Mouse (Mus musculus) midbrain, embryonic 11.5 days (tissue): Measurements from ENCODE around the gene Celf5. TPM values are rescaled to one million over a fixed set of nuclear protein-coding genes. Genes with fewer than 3 reads are reported as not detected.
A peak's percentile ranks its signal among the peaks of the same experiment; 100 is the strongest.
"Not testable (repeated sequence)": the region's sequence is repeated elsewhere in the genome, so short reads cannot be mapped to it uniquely, and the experiment has no call there.

Source experiments
- ATAC-seq: fragments of 200-750 bp; cut with Nextera tagmentation; 2 replicates; pipeline ENCODE4 v1.8.0; 2017; ENCODE audit warnings: moderate TSS enrichment, moderate library complexity; ENCODE audit not compliant: low FRiP score
- DNase-seq: peaks from one replicate; pipeline ENCODE4 v3.0.0; 2015; ENCODE audit warnings: low spot score; ENCODE audit errors: missing footprints
- H3K27ac ChIP-seq: fragments of 300-500 bp; sonication (generic); 2 replicates; pipeline ENCODE4 v1.5.1; 2014; ENCODE audit warnings: low read depth, low read length
- H3K27me3 ChIP-seq: fragments of 300-500 bp; sonication (generic); 2 replicates; pipeline ENCODE4 v1.6.1; 2014; ENCODE audit warnings: mild to moderate bottlenecking, low read length, moderate library complexity, mixed read lengths; ENCODE audit not compliant: control insufficient read depth, insufficient read depth
- H3K36me3 ChIP-seq: fragments of 300-500 bp; sonication (generic); 2 replicates; pipeline ENCODE4 v1.6.1; 2014; ENCODE audit warnings: mild to moderate bottlenecking, low read length, moderate library complexity, mixed read lengths; ENCODE audit not compliant: control insufficient read depth, insufficient read depth
- H3K4me1 ChIP-seq: fragments of 300-500 bp; sonication (generic); 2 replicates; pipeline ENCODE4 v1.6.1; 2014; ENCODE audit warnings: low read length; ENCODE audit not compliant: control insufficient read depth, insufficient read depth
- H3K4me2 ChIP-seq: fragments of 300-500 bp; sonication (generic); 2 replicates; pipeline ENCODE4 v1.6.1; 2014; ENCODE audit warnings: mild to moderate bottlenecking, moderate library complexity
- H3K4me3 ChIP-seq: fragments of 300-500 bp; sonication (generic); 2 replicates; pipeline ENCODE4 v1.5.1; 2014; ENCODE audit warnings: low read depth, low read length
- H3K9ac ChIP-seq: fragments of 300-500 bp; sonication (generic); 2 replicates; pipeline ENCODE4 v1.6.1; 2014; ENCODE audit warnings: low read length
- H3K9me3 ChIP-seq: fragments of 300-500 bp; sonication (generic); 2 replicates; pipeline ENCODE4 v1.6.1; 2016; ENCODE audit warnings: low read length; ENCODE audit not compliant: control insufficient read depth
- WGBS: fragments of 180-500 bp; shearing (Covaris S2); extraction: QIAGEN DNeasy Blood & Tissue Kit; methylation state at CpG from one replicate; pipeline ENCODE4 v1.1.7; 2014; 5-methylcytosine and 5-hydroxymethylcytosine counted together
- polyA plus RNA-seq: library from polyadenylated mRNA; unstranded; fragments of >200 nt; fragmentation: Nextera tagmentation; extraction: Ambion mirVana; gene quantifications from 2 replicates; pipeline ENCODE4 v1.2.1, GENCODE M21; 2014

The Celf5 gene
- polyA plus RNA-seq, 1 experiment from 2014 or later, result 10.0 TPM

DNA sequence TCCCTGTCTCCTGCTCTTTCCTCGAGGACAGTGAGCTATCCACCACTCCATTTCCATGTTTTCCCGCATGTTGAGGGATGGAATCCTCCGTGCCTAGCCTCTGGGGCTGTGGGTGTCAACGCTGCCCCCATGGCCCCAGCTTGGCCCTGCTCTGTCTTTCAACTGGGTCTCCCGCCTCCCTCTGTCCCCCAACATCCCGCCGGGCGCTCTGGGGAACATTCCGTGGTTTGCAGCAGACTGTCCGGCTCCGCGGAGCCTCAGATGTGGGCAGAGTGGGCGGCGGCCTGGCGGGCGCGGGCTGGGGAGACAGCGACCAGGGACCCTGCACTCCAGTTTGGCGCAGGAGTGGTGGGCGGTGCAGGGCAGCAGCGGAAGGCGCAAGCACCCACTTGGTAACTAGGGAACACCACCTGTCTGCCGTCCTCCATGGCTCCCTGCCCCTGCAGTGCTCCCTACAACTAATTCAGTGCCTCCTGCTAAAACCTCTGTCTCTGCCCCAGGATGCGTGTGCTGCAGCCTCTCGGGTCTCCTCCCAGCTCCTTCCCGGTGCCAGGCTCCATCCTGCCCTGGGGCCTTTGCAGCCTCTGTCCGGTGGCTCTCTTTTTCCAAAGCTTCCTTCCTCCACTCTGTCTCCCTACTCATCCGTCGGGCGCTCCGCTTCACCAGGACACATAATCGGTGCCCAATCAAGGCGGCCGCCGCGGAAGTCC lies 30.1 kb downstream of the Celf5 start:
- ATAC-seq (no peak), DNase-seq (peak; percentile 83)
- H3K9me3 ChIP-seq, result no peaks in the 10 kb centered on the region
- H3K9ac ChIP-seq, result no peak overlapping the region
- WGBS, result 9% methylated on average over 36 of the region's 36 CpGs
- peaks cover 41% of the 10 kb centered on the region for H3K27me3 ChIP-seq
- H3K4me1 ChIP-seq, result no peaks in the 10 kb centered on the region
- no peaks in the 10 kb centered on the region for H3K36me3 ChIP-seq
- no peak overlapping the region for H3K27ac ChIP-seq
- H3K4me3 ChIP-seq, result no peak overlapping the region
- H3K4me2 ChIP-seq, result no peak overlapping the region

DNA sequence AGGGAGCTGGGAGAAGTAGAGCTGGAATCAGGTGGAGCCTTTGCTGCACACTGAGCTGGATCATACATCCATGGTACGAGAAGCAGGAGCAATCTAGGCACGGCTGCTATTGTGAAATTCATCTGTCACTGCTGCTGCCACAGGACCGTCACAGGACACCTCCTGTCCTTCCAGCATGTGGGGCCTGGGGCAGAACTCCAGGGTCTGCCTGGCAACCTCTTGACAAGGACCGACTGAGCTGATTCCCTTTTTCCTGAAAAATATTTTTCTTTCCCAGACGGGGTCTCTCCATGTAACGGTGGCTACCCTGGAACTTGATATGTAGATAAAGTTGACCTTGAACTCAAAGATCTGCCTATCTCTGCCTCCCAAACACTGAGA lies 31.2 kb downstream of the Celf5 start:
- WGBS, result 74% methylated on average over 6 of the region's 6 CpGs

DNA sequence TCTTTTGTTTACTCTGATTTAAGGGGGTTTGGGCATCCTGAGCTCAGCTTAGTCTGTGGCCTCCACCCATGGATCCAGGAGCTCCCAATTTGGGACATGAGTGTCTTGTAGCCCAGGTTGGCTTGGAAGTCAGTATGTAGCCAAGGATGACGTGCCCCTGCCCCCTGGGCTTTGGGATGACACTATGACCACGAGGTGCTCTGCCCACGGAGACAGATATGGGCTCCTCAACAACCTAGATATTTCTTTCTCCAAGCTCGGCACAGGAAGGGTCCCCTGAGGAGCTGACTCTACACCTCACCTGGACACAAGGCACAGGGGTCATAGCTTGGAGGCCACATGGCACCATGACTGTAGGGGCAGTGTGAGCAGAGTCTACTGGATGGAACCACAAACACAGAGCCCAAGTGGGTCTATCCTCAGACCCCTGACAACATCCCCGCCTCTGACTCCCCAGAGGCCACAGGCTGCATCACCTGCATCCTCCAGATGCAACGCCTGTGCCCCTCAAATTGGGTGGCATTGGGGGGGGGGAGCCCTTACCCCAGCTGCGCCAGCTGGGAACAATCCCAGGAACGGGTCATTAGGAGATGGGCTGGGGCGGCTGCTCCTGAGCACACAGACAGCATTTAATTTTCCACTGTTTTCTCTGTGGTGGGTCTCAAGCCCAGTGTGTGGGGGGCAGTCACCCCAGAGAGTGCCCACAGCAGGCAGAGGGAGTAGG lies 31.7 kb downstream of the Celf5 start:
- ATAC-seq (0 out of 2 replicates have a peak, but pooled peaks have one; percentile 12), DNase-seq (peak; percentile 28)
- Histone ChIP-seq H3K4me1 (no peaks in the 10 kb centered on the region), H3K4me3 (no peak overlapping the region), H3K36me3 (no peaks in the 10 kb centered on the region), H3K27me3 (peaks cover 41% of the 10 kb centered on the region), H3K9me3 (no peaks in the 10 kb centered on the region), H3K27ac (no peak overlapping the region), H3K9ac (no peak overlapping the region), H3K4me2 (no peak overlapping the region)
- WGBS, result 63% methylated on average over 9 of the region's 9 CpGs

More for the DNA sequence above, 31.2 kb downstream of the Celf5 start:
- DNase-seq, result peak; percentile 82
- no peaks in the 10 kb centered on the region for H3K36me3 ChIP-seq
- no peaks in the 10 kb centered on the region for H3K4me1 ChIP-seq
- no peak overlapping the region for H3K9ac ChIP-seq
- ATAC-seq, result no peak
- no peak overlapping the region for H3K4me3 ChIP-seq
- H3K9me3 ChIP-seq, result no peaks in the 10 kb centered on the region
- H3K4me2 ChIP-seq, result no peak overlapping the region
- H3K27me3 ChIP-seq, result peaks cover 41% of the 10 kb centered on the region
- H3K27ac ChIP-seq, result no peak overlapping the region

DNA sequence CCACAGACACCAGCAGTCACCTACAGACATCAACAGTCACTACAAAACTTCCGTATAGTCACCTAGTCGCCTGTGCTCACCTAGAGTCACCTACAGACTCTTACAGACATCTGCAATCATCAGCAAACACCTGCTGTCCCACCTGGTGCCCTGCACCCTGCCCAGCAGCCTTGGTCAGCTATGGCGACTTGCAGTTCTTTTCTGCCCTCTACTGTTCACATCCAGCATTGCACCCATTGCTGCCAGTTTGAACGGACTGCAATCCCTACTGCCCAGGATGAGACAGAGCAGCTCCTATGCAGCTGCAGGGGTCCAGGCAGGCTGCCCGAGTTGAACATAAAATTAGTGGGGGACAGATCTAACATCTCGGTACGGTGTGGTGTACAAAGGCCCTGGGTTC lies 32.4 kb downstream of the Celf5 start:
- WGBS, result 2% methylated on average over 7 of the region's 7 CpGs
- peaks cover 41% of the 10 kb centered on the region for H3K27me3 ChIP-seq
- H3K27ac ChIP-seq, result no peak overlapping the region
- DNase-seq (peak; percentile 98), ATAC-seq (peak; percentile 74; the same call in 1 of the 2 replicates)
- H3K9ac ChIP-seq, result no peak overlapping the region
- no peak overlapping the region for H3K4me3 ChIP-seq
- H3K4me2 ChIP-seq, result no peak overlapping the region
- H3K9me3 ChIP-seq, result no peaks in the 10 kb centered on the region
- H3K36me3 ChIP-seq, result no peaks in the 10 kb centered on the region
- no peaks in the 10 kb centered on the region for H3K4me1 ChIP-seq

DNA sequence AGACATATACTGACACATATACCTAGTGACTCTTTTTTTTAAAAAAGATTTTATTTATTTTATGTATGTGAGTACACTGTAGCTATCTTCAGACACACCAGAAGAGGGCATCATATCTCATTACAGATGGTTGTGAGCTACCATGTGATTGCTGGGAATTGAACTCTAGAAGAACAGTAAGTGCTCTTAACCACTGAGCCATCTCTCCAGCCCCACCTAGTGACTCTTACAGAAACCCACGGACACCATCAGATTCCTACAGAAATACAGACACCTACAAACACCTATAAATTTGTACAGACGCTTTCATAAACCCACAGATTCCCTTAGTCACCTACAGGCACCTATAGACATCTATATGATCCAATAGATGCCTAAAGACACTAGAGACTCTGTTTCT lies 37.0 kb downstream of the Celf5 start:
- H3K4me1 ChIP-seq, H3K9ac ChIP-seq, ATAC-seq, H3K9me3 ChIP-seq, H3K27me3 ChIP-seq, H3K36me3 ChIP-seq, H3K4me2 ChIP-seq, H3K4me3 ChIP-seq, H3K27ac ChIP-seq: not testable (repeated sequence)
- peak; percentile 57 for DNase-seq
- 29% methylated on average over 2 of the region's 2 CpGs for WGBS

DNA sequence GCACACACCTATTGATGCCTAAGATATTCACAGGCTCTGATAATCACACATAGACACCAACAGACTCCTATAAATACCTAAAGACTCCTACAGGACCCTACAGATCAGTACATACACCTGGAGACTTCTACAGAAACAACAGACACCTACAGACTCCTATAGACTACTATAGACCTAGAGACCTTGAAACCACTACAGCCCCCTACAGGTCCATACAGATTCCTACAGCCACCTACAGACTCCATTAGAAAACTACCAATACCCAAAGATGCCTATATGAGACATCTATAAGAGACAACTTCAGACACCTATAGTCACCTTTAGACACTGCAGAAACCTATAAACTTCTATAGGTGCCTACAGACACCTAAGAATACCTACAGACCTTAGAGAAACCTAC lies 41.5 kb downstream of the Celf5 start:
- no peak overlapping the region for H3K9ac ChIP-seq
- H3K27ac ChIP-seq, result no peak overlapping the region
- H3K4me3 ChIP-seq, result no peak overlapping the region
- ATAC-seq (no peak), DNase-seq (peak; percentile 64)
- H3K4me1 ChIP-seq, result no peaks in the 10 kb centered on the region
- H3K36me3 ChIP-seq, result no peaks in the 10 kb centered on the region
- no peak overlapping the region for H3K4me2 ChIP-seq
- H3K9me3 ChIP-seq, result no peaks in the 10 kb centered on the region
- no peaks in the 10 kb centered on the region for H3K27me3 ChIP-seq

DNA sequence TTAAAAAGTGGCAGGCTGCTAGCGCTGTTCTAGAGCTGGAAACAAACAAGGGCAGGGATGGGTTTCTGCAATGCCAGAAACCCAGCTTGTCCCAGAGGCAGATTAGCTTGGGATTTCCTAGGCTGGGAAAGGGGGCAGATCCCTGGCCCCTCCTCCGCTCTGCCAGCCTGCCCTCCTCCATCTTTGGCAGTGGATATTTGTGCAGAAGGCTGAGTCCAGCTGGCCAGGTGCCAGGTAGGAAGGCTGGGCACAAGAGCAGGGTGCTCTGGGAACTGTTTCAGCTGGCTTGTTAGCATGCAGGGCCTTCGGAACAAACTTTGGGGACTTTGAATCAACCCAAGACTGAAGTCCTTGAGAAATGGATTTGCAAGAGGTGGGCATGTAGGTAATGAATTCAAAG lies 47.1 kb downstream of the Celf5 start:
- Histone ChIP-seq H3K4me1 (no peaks in the 10 kb centered on the region), H3K9me3 (no peaks in the 10 kb centered on the region), H3K9ac (no peak overlapping the region), H3K4me2 (no peak overlapping the region), H3K27me3 (peaks cover 15% of the 10 kb centered on the region), H3K4me3 (no peak overlapping the region), H3K36me3 (no peaks in the 10 kb centered on the region), H3K27ac (no peak overlapping the region)
- 81% methylated on average over 3 of the region's 3 CpGs for WGBS
- peak; percentile 77 for DNase-seq
- no peak for ATAC-seq

DNA sequence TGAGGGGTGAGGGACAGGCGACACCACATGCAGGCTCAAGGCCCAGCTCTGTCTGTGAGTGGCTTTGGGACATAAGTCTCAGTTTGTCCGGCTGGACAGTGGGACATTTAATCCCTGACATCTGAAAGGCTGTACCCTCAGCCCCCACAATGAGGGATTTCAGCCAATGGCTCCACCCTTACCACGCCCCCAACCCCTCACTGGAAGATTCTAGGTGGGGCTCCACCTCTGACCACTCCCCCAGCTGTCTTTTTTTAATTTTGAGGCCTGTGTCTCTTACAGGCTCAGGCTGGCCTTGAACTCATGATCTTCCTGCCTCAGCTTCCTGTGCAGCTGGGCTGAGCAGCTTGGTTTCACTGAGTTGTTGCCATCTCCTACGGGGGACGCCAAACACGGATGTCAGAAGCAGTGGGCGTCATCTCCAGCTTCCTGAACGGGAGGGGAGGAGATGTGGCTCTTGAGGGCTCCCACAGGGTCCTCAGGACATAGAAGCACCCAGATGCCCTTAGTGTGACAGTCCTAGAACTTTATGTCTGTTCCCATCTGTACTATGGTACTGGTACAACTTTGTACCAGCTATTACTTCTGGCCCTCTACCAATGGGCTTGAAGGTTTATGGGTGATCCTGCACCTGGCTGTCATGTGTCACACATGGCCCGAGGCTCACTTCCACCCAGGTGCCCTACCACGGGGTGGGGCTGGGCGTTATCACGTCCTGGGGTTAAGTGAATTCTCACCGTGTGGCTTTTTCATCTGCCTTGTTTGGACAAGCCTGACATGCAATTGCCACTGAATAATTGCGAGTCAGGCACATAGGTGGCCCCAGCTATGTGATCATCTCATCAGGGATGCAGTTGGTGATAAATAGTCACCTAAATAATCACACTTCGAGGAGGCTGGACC lies 47.9 kb downstream of the Celf5 start:
- WGBS, result 68% methylated on average over 15 of the region's 15 CpGs
- Histone ChIP-seq H3K9me3 (no peaks in the 10 kb centered on the region), H3K4me1 (peaks cover 2% of the 10 kb centered on the region), H3K36me3 (no peaks in the 10 kb centered on the region), H3K4me2 (no peak overlapping the region), H3K9ac (no peak overlapping the region), H3K27me3 (peaks cover 15% of the 10 kb centered on the region), H3K4me3 (no peak overlapping the region), H3K27ac (no peak overlapping the region)
- DNase-seq (peak; percentile 62), ATAC-seq (no peak)
